Mouse (Mus musculus): ENCODE data around the gene Akap8l.

Akap8l gene

GRCm38 (mm10) chr17:32356766-32357760 lies 6.7 kb upstream of the Akap8l start:
- DNase-seq = no peak

DNA sequence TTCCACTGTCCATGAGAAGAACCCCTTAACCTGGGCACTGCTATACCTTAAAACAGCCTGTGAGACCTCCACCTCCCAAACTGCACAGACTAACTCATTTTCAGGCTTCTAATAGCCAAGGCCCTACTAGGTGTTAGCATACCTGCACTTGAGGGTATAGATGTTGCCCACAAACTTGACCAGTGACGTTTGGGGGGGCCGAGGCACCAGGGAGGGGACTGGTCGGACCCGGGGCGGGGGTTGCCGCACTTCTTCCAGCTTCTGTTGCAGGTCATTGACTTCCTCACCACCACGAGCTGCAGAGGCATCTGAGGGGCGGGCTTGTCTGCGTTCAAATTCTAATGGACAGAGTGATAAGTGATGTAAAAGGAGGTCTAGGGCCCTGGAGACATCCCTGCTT lies 5.9 kb upstream of the Akap8l start:
- no peak for DNase-seq

- DNase-seq = no peak
Observed at GRCm38 (mm10) chr17:32355031-32355430, 4.6 kb upstream of the Akap8l start.

DNA sequence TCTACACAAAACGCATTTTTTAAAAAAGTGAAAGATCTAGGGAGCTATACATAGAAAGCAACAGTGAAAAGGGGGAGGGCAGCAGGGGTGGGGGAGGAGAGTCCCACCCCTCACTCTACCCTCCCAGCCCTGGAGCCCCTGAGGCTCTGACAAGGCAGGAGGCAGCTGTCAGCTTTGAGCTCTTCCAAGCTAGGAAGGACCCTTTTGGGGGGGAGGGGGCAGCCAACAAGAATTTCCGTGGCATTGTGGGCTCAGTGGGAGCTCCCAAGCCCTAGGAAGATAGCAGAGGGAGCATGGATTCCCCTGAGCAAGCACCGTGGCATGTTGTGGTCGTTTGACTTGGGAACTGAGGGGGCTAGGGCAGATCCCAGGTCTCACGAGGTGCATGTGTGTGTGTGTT lies 3.8 kb upstream of the Akap8l start:
- DNase-seq = no peak

DNA sequence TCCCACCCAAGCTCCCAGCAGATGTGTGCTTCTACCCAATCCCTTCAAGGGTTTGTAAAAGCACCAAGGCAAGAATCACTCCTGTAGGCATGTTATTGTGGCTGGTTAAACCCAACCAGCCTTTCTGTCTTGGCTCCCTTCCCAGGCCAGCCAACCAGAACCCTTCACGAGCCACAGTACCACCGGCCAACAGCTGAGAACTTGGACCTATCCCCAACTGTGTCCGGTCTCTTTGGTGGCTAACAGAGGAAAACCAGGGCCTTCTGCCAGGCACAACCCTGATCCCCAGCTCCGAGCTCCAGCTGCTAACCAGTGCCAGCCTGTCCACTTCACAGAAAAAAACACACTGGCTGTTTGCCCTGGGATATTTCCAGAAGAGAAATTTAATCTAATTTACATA lies 3.3 kb upstream of the Akap8l start:
- DNase-seq = peak; percentile 83

GRCm38 (mm10) chr17:32351726-32352125 lies 1.3 kb upstream of the Akap8l start:
- DNase-seq = no peak

GRCm38 (mm10) chr17:32351269-32351668 lies 862 bp upstream of the Akap8l start:
- no peak for DNase-seq

DNA sequence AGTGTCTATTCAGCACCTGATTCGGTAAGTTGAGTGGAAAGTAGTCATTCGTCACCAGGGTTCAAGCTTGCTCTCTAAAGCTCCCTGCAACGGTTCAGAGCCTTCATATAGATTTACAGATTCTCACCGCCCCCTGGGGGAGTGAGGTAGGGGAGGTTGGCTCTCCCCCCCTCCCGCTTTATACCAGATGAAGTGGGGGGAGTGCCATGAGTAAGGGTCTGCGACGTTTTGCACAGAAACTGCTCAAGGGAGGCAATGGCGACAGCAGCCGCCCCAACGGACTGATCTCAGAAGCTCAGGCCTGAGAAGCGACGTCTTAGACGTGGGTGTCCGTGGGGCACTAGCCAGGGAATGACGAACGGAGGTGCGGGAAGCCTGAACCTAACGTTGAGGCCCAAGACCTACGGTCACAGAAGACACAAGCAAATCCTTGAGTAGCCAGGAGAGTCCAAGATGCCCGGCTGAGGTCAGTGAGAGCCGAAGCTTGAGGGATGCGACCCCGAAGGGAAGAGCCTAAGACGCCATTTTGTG lies 491 bp downstream of the Akap8l start:
- peak; percentile 70 for DNase-seq

DNA sequence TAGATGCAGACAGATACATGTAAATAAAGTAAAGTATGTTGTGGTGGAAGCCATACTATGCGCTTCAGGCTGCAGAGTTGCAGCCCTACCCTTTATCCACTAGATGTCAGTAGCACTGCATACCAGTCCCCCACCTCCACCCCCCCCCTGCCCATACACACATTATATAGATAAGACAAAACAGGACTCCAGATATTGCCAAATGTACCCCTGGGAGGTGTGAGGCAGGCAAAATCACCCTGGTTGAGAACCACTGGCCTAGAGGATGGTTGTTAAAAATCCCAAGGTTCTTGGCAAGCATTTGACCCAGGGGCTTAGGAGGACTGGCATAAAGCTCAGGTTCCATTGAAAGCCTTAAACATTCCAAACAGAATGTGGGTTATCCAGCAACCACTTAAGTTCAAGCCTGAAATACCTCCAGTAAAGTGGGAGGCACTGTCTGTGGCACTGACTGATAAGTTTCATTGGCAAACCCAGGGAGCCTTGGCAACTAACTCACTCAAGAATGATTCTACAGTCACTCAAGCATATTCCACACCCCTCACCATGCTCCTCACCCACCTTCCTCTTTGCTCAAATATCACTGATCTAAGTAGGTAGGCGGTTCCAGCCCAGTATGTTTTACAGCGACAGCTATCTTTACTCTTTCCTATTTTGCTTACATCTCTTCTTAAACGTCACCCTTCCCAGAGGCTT lies 1.2 kb downstream of the Akap8l start:
- DNase-seq = peak; percentile 70

DNA sequence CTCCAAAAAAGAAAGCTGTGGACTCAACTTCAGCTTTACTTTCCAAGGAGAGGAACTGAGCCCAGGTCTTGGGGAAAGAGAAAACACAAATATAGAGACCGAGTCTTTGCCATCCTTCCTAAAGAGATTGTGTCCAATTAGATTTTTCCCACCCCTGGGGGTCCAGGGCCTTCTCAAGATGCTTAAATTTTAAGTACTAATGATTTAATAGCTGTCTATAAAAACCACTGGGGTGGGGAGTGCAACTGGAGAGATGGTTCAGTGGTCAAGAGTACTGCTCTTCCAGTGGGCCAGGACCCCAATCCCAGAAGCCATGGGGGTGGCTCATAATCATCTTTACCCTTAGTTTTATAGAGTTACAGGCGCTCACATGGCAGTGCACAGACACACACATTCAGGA lies 2.0 kb downstream of the Akap8l start:
- no peak for DNase-seq

DNA sequence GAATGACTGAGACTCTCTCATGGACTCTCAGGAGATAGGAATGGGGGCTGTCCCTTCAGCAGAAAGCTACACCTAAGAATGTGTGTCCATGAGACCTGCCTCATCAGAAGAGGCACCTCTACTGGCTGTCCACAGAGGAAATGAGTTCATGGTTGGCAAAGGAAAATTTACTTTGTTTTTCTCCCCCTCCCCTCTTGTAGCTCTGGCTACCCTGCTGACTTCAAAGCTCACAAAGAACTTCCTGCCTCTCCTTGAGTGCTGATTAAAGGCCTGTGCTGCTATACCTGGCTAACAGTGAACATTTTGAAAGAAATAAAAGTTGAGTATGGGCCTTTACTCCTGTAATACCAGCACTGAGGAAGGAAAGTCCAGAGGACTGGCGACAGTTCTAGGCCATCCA lies 9.3 kb downstream of the Akap8l start:
- DNase-seq = no peak

DNA sequence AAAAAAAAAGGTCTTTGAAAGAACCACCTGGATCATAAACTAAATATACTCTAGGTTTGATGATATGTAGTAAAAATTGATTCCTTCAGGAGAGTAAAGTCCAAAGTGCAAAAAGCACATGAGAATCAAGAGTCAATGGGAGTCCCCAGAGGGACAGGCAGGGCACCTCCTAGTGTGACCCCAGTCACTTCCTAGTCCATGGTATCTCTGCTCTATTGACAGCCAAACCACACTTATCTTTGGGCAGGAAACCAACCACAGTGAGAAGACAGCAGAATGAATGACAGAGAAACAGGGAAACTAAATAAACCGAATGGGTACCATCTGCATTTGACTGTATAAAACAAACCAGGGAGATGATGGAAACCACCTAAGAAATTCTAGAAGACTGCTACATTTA lies 10.3 kb downstream of the Akap8l start:
- DNase-seq = no peak

- no peak for DNase-seq
Observed at GRCm38 (mm10) chr17:32335869-32336268, 14.5 kb downstream of the Akap8l start.

- DNase-seq = no peak
Observed at GRCm38 (mm10) chr17:32334921-32335320, 15.5 kb downstream of the Akap8l start.

DNA sequence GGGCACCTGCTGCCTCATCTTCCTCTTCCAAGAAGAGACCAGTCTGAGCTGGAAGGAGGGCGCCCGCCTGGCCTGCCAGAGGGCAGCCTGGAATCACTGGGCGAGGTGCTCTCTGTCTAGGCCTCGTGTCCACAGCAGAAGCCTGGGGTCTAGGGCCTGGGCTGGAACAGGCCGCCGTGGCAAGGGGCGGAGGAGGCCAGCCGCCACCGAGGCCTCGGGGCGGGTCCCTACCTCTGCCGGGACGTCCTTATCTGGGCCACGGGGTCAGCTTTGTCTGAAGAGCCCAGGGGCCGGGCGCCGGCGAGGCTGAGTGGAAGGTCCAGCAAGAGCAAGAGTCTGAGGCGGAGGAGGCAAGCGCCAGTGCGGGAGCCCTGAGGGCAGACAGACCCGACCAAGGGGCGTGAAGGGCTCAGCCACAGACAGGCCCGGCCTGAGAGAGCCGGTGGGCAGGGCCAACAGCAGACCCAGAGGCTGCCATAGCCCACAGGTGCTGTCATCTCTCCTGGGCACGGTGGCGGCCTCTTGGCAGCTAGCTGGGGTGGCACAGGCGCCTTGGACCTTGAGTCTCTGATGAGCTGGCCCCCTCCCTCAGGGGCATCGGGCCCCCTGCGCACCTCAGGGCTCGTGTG lies 16.6 kb downstream of the Akap8l start:
- no peak for DNase-seq

DNA sequence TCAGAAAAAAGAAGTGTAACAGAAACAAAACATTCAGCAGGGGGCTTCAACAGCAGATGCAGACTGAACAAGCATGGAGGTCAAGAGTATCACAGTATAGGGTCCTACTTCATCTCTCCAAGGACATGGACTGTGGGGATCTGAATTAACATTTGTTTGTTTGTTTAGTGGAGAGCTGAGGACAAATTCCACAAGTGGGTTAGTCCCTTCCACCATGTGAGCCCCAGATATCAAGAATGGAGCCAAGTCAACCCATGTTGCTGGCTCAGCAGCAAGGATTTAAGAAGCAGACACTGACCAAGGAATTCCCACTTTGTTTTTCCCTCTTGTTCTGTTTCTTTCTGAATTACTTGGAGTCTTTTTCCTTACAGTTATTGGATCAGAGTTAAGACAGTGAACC lies 22.9 kb downstream of the Akap8l start:
- no peak for DNase-seq

- peak; percentile 39 for DNase-seq
Observed at GRCm38 (mm10) chr17:32322809-32323208, 27.6 kb downstream of the Akap8l start.

DNA sequence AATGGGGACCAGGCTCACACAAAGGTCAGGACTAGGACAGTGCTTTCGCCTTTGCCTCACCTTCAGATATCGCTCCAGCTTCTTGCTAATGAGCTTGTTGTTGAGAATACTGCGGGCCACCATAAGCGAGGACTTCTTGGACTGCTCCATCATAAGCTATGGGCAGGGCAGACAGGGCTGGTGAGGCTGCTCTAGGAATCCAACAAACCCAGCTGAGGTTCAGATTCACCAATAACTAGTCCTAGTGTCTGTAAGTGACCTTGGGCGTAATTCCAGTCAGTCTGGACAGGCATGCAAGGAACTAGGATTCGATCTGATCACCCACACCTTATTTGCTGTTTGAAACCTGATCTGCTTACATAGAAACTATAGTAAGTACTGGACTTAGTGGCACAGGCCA lies 28.6 kb downstream of the Akap8l start:
- peak; percentile 54 for DNase-seq

GRCm38 (mm10) chr17:32321390-32321734 lies 29.0 kb downstream of the Akap8l start:
- DNase-seq = no peak

DNA sequence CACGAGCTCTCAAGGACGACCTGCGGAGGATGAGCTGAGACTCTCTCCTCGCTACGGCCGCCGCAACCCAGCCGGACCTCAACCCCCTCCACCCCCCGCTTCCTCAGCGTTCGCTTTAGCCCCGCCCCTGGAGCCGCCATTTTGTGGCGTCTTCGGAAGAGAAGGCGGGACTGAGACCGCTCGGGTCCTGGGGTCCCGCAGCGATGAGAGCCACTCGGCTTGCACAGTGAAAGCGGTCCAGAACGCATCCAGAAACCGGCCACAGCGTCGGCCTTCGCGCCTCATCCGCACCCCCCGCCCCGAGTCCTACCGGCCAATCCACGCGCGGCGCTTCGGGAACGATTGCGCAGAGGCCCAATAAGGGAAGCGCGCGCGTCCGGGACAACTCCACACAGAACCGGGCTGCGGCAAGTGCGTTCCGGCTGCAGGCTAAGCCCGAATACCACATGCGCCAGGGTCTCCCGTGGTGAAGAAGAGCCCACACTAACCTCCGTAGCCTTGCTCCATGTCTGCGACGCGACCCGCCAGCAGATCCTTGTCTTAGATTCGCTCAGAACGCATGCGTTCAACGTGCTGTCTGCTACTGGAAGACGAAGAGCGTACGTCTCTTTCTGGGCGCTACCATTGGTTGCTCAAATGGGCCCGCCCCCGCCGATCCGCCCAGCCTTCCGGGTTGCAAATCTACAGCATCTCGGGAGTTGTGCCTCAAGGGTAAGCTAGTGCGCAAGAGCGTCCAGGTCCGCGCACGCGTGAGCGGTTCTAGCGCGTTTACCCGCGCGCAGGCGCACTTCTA lies 29.6 kb downstream of the Akap8l start, which contains the start of gene Akap8:
Gene Akap8 (minus strand): TSS at position 642 of the 793 bp plus-strand sequence.
- peak; percentile 99 for DNase-seq

DNA sequence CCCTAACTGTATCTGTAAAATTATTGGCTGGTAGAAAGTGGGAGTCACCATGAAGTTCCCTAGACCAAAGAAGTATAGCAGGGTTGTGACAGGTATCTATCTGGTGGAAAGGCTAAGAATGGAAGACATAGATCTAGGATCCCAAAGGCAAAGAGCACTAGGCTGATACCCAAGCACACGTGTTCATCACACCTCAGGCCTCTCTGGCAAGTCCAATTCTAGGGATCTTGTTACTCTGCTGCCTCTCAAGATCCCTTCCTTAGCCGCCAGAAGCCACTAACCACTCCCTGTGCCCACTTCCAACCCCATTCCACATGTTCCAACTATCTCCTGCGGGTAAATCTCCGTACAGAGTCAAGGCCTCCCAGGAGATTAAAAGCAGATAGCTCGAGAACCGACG lies 30.5 kb downstream of the Akap8l start:
- peak; percentile 29 for DNase-seq

- no peak for DNase-seq
Observed at GRCm38 (mm10) chr17:32317708-32318107, 32.7 kb downstream of the Akap8l start.

DNA sequence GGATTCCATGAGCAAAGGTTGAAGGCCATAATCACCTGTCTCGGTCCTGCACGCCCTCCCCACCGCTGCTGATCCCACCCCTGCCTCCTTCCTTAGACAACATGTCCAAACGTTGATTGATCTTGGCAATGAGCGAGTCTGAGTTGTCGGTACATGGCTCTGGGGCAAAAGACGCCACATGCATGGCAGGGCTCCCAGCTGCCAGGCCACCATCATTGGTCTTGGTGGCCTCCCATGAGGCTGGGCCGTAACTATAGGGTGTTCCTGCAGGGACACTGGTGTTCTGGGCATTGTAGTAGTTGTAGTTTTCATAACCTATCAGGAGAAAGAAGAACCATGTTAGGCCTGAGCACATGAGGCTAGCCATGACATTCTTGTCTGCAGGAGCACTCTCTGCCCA lies 33.4 kb downstream of the Akap8l start:
- DNase-seq = no peak
